Mouse (Mus musculus) erythroblast, adult 5-6 weeks (primary cell): ENCODE data around the gene Vip. TPM values are rescaled to one million over a fixed set of nuclear protein-coding genes. Genes with fewer than 3 reads are reported as not detected.

ENCODE experiments used
- total RNA-seq, 2 experiments: library from RNA; stranded (forward) in 1 of 2; stranded (reverse) in 1 of 2; fragments of 150-400 nt in 1 of 2; fragments of 200-764, 138-1000 nt in 1 of 2; gene quantifications; 2 replicates each; pipeline versions ENCODE4 v1.2.3 to v1.2.4; 2015 to 2017; ENCODE audit warnings: low replicate concordance in 2 of 2

The Vip gene
- total RNA-seq, 2 experiments from 2014 or later = not detected

Other genes with a start within 250 kb of the Vip start
- gene Syne1, start 87.7 kb upstream of the Vip start, total RNA-seq (2015; ENCODE audit: low replicate concordance) = 50.5 and 51.4 TPM in 2 replicates
- 49.9 and 54.9 TPM in 2 replicates for gene Syne1, start 87.7 kb upstream of the Vip start, total RNA-seq (2017; ENCODE audit: low replicate concordance)
- gene Myct1, start 45.4 kb upstream of the Vip start, total RNA-seq (2015; ENCODE audit: low replicate concordance) = 1.0 TPM in 1 of 2 replicates, not detected in the other
- 0.09 TPM in 1 of 2 replicates, not detected in the other for gene Myct1, start 45.4 kb upstream of the Vip start, total RNA-seq (2017; ENCODE audit: low replicate concordance)
- 36.2 and 37.9 TPM in 2 replicates for gene Fbxo5, start 166.4 kb downstream of the Vip start, total RNA-seq (2015; ENCODE audit: low replicate concordance)
- 23.9 and 53.4 TPM in 2 replicates for gene Fbxo5, start 166.4 kb downstream of the Vip start, total RNA-seq (2017; ENCODE audit: low replicate concordance)
- 1.7 and 20.2 TPM in 2 replicates for gene Mtrf1l, start 184.7 kb downstream of the Vip start, total RNA-seq (2015; ENCODE audit: low replicate concordance)
- 8.6 and 19.3 TPM in 2 replicates for gene Mtrf1l, start 184.7 kb downstream of the Vip start, total RNA-seq (2017; ENCODE audit: low replicate concordance)